Mouse (Mus musculus) stomach, embryonic 15.5 days (tissue): ENCODE data around the gene Olfr699. TPM values are rescaled to one million over a fixed set of nuclear protein-coding genes. Genes with fewer than 3 reads are reported as not detected.
"Not testable (repeated sequence)": the region's sequence is repeated elsewhere in the genome, so short reads cannot be mapped to it uniquely, and the experiment has no call there.

ENCODE experiments used
- ATAC-seq: fragments of 200-750 bp; cut with Nextera tagmentation; 2 replicates; pipeline ENCODE4 v1.8.0; 2017; ENCODE audit warnings: low read depth, moderate number of reproducible peaks, moderate TSS enrichment; ENCODE audit not compliant: insufficient read depth, low FRiP score
- H3K27ac ChIP-seq: fragments of 300-500 bp; sonication (generic); 2 replicates; pipeline ENCODE4 v1.5.1; 2015; ENCODE audit warnings: mild to moderate bottlenecking, inconsistent platforms
- H3K27me3 ChIP-seq: fragments of 300-500 bp; sonication (generic); replicated peaks from 2 replicates; pipeline ENCODE4 v1.6.1; 2015; ENCODE audit warnings: inconsistent platforms
- H3K36me3 ChIP-seq: fragments of 300-500 bp; sonication (generic); 2 replicates; pipeline ENCODE4 v1.6.1; 2015; ENCODE audit warnings: inconsistent platforms
- H3K4me1 ChIP-seq: fragments of 300-500 bp; sonication (generic); 2 replicates; pipeline ENCODE4 v1.6.1; 2015; ENCODE audit warnings: inconsistent platforms
- H3K4me2 ChIP-seq: fragments of 300-500 bp; sonication (generic); 2 replicates; pipeline ENCODE4 v1.6.1; 2015; ENCODE audit warnings: mild to moderate bottlenecking, inconsistent platforms
- H3K4me3 ChIP-seq: fragments of 300-500 bp; sonication (generic); replicated peaks from 2 replicates; pipeline ENCODE4 v1.5.1; 2015; ENCODE audit warnings: inconsistent platforms
- H3K9ac ChIP-seq: fragments of 300-500 bp; sonication (generic); 2 replicates; pipeline ENCODE4 v1.6.1; 2015; ENCODE audit warnings: inconsistent platforms
- H3K9me3 ChIP-seq: fragments of 300-500 bp; sonication (generic); 2 replicates; pipeline ENCODE4 v1.6.1; 2016; ENCODE audit warnings: inconsistent platforms
- WGBS: fragments of 180-500 bp; shearing (Covaris S2); methylation state at CpG from one replicate; pipeline ENCODE4 v1.1.7; 2015; 5-methylcytosine and 5-hydroxymethylcytosine counted together
- polyA plus RNA-seq: library from polyadenylated mRNA; unstranded; fragments of >200 nt; fragmentation: Nextera tagmentation; extraction: Ambion mirVana; gene quantifications from 2 replicates; pipeline ENCODE4 v1.2.1, GENCODE M21; 2015

Gene Olfr699
- not detected in 2 replicates for polyA plus RNA-seq

- H3K27me3 ChIP-seq: no peaks in the 10 kb centered on the region
- H3K27ac ChIP-seq: no peak within 1 kb of the TSS
- H3K4me3 ChIP-seq: no peak within 1 kb of the TSS
- no peaks in the 10 kb centered on the region for H3K36me3 ChIP-seq
- no peaks in the 10 kb centered on the region for H3K9me3 ChIP-seq
- H3K9ac ChIP-seq: no peak within 1 kb of the TSS
- no peaks in the 10 kb centered on the region for H3K4me1 ChIP-seq
- no peak within 1 kb of the TSS for H3K4me2 ChIP-seq
- no peak for ATAC-seq
- WGBS: 69% methylated on average over 1 of the region's 1 CpGs
Measured at GRCm38 (mm10) chr7:106793098-106793497, at the start of gene Olfr699. Gene Olfr699, minus strand, starts transcription at chr7:106793198.

GRCm38 (mm10) chr7:106833793-106834192 lies 40.8 kb upstream of the Olfr699 start, which contains the start of gene Olfr702:
Gene Olfr702, minus strand, starts transcription at chr7:106833893.
- Histone ChIP-seq H3K9me3 (no peaks in the 10 kb centered on the region), H3K4me1 (no peaks in the 10 kb centered on the region), H3K36me3 (no peaks in the 10 kb centered on the region), H3K27me3 (no peaks in the 10 kb centered on the region), H3K9ac (no peak within 1 kb of the TSS), H3K4me2 (no peak within 1 kb of the TSS), H3K4me3 (no peak within 1 kb of the TSS), H3K27ac (no peak within 1 kb of the TSS)
- no peak for ATAC-seq

DNA sequence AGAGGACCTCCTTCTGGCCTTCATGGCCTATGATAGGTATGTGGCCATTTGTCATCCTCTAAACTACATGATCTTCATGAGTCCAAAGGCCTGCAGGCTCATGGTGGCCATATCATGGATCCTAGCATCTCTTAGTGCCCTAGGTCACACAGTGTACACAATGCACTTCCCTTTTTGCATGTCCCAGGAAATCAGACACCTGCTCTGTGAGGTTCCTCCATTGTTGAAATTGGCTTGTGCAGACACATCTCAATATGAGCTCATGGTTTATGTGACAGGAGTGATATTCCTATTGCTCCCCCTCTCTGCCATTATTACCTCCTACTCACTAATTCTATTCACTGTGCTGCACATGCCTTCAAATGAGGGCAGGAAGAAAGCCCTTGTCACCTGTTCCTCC lies 25.4 kb upstream of the Olfr699 start:
- no peaks in the 10 kb centered on the region for H3K36me3 ChIP-seq
- no peaks in the 10 kb centered on the region for H3K27me3 ChIP-seq
- no peak overlapping the region for H3K27ac ChIP-seq

DNA sequence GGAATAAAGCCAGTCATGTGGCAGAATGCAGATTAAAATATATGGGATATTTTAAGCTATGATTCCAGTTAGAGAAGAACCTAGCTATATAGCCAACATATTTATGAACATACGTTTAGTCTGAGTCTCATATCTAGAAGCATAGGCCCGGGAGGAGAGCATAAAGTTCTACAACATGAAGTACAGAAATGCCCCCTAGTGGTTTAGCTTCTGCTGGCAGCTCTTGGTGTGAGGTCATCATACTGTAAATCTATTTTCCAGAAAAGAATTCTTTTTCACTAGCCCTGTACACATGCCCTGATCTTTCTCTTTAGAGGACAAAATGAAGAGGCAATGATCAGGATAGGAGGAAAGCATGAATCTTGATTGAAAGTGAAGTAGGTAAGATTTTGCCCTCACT lies 22.8 kb upstream of the Olfr699 start:
- WGBS: 40% methylated on average over 2 of the region's 2 CpGs
- no peak for ATAC-seq
- no peaks in the 10 kb centered on the region for H3K4me1 ChIP-seq

More for the DNA sequence above, 25.4 kb upstream of the Olfr699 start:
- ATAC-seq: no peak
- Histone ChIP-seq H3K4me2 (no peak overlapping the region), H3K4me1 (no peaks in the 10 kb centered on the region), H3K9ac (no peak overlapping the region), H3K9me3 (no peaks in the 10 kb centered on the region), H3K4me3 (no peak overlapping the region)

DNA sequence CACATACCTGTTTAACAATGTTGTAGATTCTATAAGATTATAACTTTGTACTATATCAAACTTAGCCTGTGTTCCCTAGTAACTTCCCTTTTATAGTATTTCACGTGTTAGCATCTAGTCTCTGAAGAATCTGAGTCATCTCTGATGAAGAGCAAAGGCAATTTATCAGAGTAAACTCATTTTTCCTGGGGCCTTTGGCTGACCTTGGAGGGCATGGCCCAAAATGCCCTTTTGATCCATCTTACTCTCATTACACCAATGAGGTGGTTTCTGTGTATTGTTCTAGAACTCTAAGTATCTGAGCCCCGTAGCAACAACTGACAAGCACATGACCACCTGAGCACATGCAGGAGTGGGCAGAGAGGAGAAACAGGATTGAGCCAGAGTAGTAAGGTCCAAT lies 20.8 kb upstream of the Olfr699 start, which contains the start of gene Olfr701:
TSS of gene Olfr701 (plus strand) at position 301 of the 400 bp plus-strand sequence.
- WGBS: 63% methylated on average over 2 of the region's 2 CpGs
- no peak within 1 kb of the TSS for H3K9ac ChIP-seq
- no peak within 1 kb of the TSS for H3K4me2 ChIP-seq
- no peaks in the 10 kb centered on the region for H3K36me3 ChIP-seq
- no peaks in the 10 kb centered on the region for H3K9me3 ChIP-seq
- ATAC-seq: no peak
- H3K4me1 ChIP-seq: no peaks in the 10 kb centered on the region
- no peaks in the 10 kb centered on the region for H3K27me3 ChIP-seq
- no peak within 1 kb of the TSS for H3K27ac ChIP-seq
- no peak within 1 kb of the TSS for H3K4me3 ChIP-seq

More for the DNA sequence above, 22.8 kb upstream of the Olfr699 start:
- Histone ChIP-seq H3K36me3 (no peaks in the 10 kb centered on the region), H3K27ac (no peak overlapping the region), H3K27me3 (no peaks in the 10 kb centered on the region), H3K4me2 (no peak overlapping the region), H3K4me3 (no peak overlapping the region), H3K9ac (no peak overlapping the region), H3K9me3 (no peaks in the 10 kb centered on the region)

DNA sequence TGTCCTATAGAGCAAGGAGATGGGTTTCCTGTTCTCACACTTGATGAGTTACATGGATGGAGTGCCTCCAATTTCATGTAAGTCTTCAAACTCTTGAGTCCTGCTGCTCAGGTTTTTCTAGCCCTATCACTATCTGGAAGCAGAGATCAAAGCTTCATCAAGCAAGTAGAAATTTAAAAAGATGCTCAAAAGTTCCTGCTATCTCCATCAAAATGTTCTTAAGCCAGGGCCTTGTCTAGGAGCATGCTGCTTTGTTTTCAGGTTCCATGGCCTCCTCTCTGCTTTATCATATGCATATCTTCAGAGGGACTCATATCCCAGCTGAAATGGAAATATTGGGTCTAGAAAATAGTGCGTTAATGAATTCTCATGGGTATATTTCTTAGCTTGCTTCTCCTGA lies 15.7 kb upstream of the Olfr699 start, which contains the start of gene Olfr700:
TSS of gene Olfr700 (minus strand) at position 101 of the 400 bp plus-strand sequence.
- no peaks in the 10 kb centered on the region for H3K27me3 ChIP-seq
- no peaks in the 10 kb centered on the region for H3K4me1 ChIP-seq
- no peak within 1 kb of the TSS for H3K9ac ChIP-seq
- H3K4me2 ChIP-seq: no peak within 1 kb of the TSS
- ATAC-seq: no peak
- no peaks in the 10 kb centered on the region for H3K36me3 ChIP-seq
- H3K4me3 ChIP-seq: no peak within 1 kb of the TSS
- 93% methylated on average over 1 of the region's 1 CpGs for WGBS
- H3K9me3 ChIP-seq: no peaks in the 10 kb centered on the region
- no peak within 1 kb of the TSS for H3K27ac ChIP-seq

DNA sequence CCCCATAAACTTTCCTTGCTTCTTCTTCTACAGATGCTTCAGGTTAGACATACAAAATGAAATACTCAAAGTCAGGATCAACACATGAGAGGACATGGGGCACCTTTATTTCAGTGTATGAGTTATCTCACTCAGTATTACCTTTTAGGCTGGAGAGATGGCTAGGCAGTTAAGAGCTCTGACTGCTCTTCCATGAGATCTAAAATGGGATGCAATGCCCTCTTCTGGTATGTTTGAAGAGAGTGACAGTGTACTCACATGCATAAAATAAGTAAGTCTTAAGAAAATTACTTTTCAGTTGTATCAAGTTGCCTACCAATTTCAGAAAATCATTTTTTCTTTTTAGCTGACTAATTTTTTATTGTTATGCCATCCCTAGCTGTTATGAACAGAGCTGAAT lies 4.7 kb downstream of the Olfr699 start:
- Histone ChIP-seq H3K9me3 (no peaks in the 10 kb centered on the region), H3K36me3 (no peaks in the 10 kb centered on the region), H3K4me3 (no peak overlapping the region), H3K27me3 (no peaks in the 10 kb centered on the region), H3K9ac (no peak overlapping the region), H3K27ac (no peak overlapping the region), H3K4me1 (no peaks in the 10 kb centered on the region), H3K4me2 (no peak overlapping the region)
- no peak for ATAC-seq

DNA sequence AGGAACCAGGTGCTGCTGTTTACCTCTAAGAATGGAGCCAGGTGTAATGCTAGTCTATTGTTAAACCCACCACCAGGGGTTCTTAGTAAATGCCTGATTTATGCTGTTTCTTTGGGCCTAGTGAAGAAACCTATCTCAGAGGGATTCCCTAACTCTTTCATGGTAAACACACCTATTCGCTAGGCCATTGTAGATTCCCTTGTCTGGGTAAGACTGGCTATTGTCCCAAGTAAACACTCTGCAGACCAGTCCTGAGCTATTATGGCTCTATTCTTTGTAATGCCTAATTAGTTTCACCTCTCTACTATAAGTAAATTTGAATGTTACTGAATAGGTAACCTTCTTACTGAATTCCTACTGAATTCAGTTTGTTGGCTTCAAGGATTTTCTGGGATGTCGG lies 32.0 kb downstream of the Olfr699 start:
- not testable (repeated sequence) for H3K4me2 ChIP-seq, H3K27ac ChIP-seq, H3K4me3 ChIP-seq, H3K9ac ChIP-seq, H3K9me3 ChIP-seq, H3K36me3 ChIP-seq, H3K4me1 ChIP-seq, ATAC-seq, H3K27me3 ChIP-seq
- WGBS: 88% methylated on average over 2 of the region's 2 CpGs

DNA sequence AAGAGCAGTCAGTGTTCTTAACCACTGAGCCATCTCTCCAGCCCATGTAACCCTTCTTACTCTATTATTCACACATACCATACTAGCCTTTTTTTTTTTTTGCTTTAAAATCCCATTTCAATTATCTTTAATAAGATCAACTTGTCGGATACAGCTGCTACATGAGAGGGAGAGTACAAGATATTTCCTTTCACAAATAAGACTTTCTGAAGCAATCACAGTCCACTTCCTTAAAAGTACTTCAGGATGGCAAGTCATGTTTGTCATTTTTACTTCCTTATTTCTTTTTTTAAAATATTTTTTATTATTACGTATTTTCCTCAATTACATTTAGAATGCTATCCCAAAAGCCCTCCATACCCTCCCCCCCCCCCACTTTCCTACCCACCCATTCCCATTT lies 34.2 kb downstream of the Olfr699 start:
- Histone ChIP-seq H3K27ac (no peak overlapping the region), H3K4me1 (no peaks in the 10 kb centered on the region), H3K27me3 (no peaks in the 10 kb centered on the region), H3K36me3 (no peaks in the 10 kb centered on the region), H3K4me2 (no peak overlapping the region), H3K9me3 (no peaks in the 10 kb centered on the region), H3K9ac (no peak overlapping the region), H3K4me3 (no peak overlapping the region)
- no peak for ATAC-seq
- 76% methylated on average over 2 of the region's 2 CpGs for WGBS

- Histone ChIP-seq H3K9ac (no peak within 1 kb of the TSS), H3K27ac (no peak within 1 kb of the TSS)
- ATAC-seq: no peak
Measured at GRCm38 (mm10) chr7:106755297-106755696, 37.7 kb downstream of the Olfr699 start, which contains the start of gene Olfr698. Gene Olfr698, minus strand, starts transcription at chr7:106755397.

GRCm38 (mm10) chr7:106745811-106746210 lies 47.2 kb downstream of the Olfr699 start:
- H3K4me2 ChIP-seq: no peak overlapping the region
- H3K36me3 ChIP-seq: no peaks in the 10 kb centered on the region
- no peak for ATAC-seq
- no peak overlapping the region for H3K4me3 ChIP-seq
- no peaks in the 10 kb centered on the region for H3K27me3 ChIP-seq
- no peak overlapping the region for H3K9ac ChIP-seq
- WGBS: 89% methylated on average over 5 of the region's 5 CpGs
- no peak overlapping the region for H3K27ac ChIP-seq
- no peaks in the 10 kb centered on the region for H3K4me1 ChIP-seq
- H3K9me3 ChIP-seq: no peaks in the 10 kb centered on the region

More at GRCm38 (mm10) chr7:106755297-106755696, 37.7 kb downstream of the Olfr699 start, which contains the start of gene Olfr698:
- Histone ChIP-seq H3K4me3 (no peak within 1 kb of the TSS), H3K4me2 (no peak within 1 kb of the TSS), H3K9me3 (no peaks in the 10 kb centered on the region), H3K27me3 (no peaks in the 10 kb centered on the region), H3K36me3 (no peaks in the 10 kb centered on the region), H3K4me1 (no peaks in the 10 kb centered on the region)

DNA sequence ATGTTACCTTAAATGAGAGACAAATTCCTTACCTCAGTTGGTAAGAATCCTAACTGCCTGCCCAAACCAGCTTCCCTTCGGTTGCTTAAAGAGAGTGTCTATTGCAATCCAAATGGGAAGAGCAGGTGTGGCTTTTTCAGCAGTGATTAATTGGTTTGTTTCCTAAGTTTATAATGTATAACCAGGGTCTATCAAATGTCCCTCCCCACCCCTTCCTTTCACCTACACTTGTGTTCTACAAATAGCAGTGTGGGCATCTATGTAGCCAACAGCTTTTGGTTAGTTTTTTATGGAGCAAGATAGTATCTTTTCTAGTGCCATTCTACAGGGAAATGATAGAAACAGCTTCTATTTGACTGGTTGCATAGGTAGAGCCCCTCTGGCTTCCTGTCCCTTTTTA lies 50.7 kb downstream of the Olfr699 start, which contains the start of gene Olfr697:
TSS of gene Olfr697 (minus strand) at position 101 of the 400 bp plus-strand sequence.
- H3K4me3 ChIP-seq: no peak within 1 kb of the TSS
- no peak within 1 kb of the TSS for H3K4me2 ChIP-seq
- no peaks in the 10 kb centered on the region for H3K4me1 ChIP-seq
- H3K27ac ChIP-seq: no peak within 1 kb of the TSS
- 70% methylated on average over 1 of the region's 1 CpGs for WGBS
- no peaks in the 10 kb centered on the region for H3K9me3 ChIP-seq
- no peak for ATAC-seq
- H3K36me3 ChIP-seq: no peaks in the 10 kb centered on the region
- no peaks in the 10 kb centered on the region for H3K27me3 ChIP-seq
- H3K9ac ChIP-seq: no peak within 1 kb of the TSS
